Mouse (Mus musculus) right cerebral cortex, adult 2 months (tissue): ENCODE data around the gene Ror1.

ENCODE experiments used
- DNase-seq, 2 experiments: peaks; one replicate each; pipeline ENCODE4 v3.0.0; 2021 to 2022; ENCODE audit warnings: low spot score in 2 of 2

Ror1 gene

GRCm38 (mm10) chr4:100488447-100488846 is 392.9 kb downstream of the Ror1 start:
- DNase-seq: no peak
